Mouse (Mus musculus): ENCODE results near the gene Olfr1184.
"Not testable (repeated sequence)": the region's sequence is repeated elsewhere in the genome, so short reads cannot be mapped to it uniquely, and the experiment has no call there.

Olfr1184 gene

DNA sequence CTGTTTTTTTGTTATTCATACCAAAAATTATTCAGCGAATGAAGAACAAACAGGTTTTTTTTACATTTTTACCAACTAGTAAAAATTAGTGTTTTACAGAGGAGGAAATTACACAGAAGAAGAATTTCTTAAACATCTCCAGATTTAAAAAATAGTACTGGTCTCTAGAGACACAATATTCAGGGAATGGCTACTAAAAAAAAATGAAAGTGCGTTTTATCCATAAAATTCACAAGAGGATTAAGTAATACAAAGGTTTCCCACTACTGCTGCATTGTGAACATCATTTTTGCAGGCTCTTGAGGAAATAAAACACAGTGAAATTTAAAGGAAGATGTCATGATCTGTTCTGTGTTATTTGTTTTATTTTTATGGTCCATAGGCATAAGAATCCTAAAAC lies at the start of gene Olfr1184:
Gene Olfr1184, plus strand, starts transcription at position 301 of the 400 bp plus-strand sequence.
- no peak for DNase-seq (ENCODE audit: extremely low read depth, low read depth)

DNA sequence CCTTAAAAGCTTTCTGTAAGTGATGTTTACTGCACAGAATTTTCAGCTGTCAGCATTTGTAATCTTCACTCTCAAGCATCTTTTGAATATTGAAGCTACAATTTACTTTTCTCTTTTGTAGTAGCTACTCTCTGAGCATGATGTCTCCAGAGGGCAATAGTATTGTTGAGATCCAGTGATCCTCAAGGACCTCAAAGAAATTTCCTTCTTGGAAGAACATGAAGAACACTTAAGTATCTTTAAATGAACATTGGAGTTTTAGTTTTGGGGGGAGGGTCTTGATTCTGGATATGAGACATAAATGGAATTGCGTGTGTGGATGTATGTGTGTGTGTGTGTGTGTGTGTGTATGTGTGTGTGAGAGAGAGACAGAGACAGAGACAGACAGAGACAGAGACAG lies 34.4 kb upstream of the Olfr1184 start, which contains the start of gene Gm13757:
Gene Gm13757, minus strand, starts transcription at position 101 of the 400 bp plus-strand sequence.
- DNase-seq (ENCODE audit: extremely low read depth, low read depth) = no peak

- DNase-seq (ENCODE audit: extremely low read depth, low read depth) = not testable (repeated sequence)
Measured at GRCm38 (mm10) chr2:88454567-88454966, 28.8 kb upstream of the Olfr1184 start, which contains the start of gene Olfr1183. TSS of gene Olfr1183 (plus strand) at chr2:88454867.

DNA sequence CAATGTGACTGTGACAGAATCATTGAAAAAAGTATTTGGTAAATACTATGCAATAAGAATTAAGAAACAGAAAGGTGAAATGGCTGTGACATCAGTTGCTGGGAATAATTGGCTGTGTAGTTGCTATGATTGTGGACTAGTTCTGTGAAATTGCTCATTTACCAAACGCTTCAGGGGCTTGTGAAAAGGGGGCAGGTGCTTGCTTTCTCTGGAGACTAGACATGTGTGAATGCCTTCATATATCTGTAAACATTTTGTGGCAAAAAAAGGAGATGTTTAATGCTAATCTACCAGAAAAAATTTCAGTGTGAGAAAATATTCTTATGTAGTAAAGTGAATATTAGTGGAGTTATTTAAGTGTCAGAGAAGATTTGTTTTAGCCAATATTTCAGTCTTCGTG lies 9.6 kb downstream of the Olfr1184 start, which contains the start of gene Olfr1185-ps1:
Gene Olfr1185-ps1, plus strand, starts transcription at position 301 of the 400 bp plus-strand sequence.
- no peak for DNase-seq (ENCODE audit: extremely low read depth, low read depth)

DNA sequence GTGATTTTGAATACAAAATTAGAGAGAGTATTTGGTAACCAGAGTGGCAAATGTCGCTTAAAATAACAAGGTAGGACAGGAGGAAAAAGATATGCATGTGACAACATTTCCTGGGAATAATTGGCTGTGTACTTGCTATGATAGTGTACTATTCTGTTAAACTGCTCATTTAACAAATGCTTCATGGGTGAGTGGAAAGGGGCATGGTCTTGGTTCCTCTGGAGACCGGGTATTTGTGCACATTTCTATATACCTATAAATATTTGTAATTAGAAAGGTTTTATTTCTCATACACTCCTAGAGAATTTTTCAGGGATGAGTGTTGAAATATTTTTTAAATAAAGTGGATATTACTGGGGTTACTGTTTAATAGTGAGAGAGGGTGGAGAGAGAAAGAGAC lies 34.9 kb downstream of the Olfr1184 start, which contains the start of gene Olfr1186:
Gene Olfr1186, plus strand, starts transcription at position 301 of the 400 bp plus-strand sequence.
- no peak for DNase-seq (ENCODE audit: extremely low read depth, low read depth)

DNA sequence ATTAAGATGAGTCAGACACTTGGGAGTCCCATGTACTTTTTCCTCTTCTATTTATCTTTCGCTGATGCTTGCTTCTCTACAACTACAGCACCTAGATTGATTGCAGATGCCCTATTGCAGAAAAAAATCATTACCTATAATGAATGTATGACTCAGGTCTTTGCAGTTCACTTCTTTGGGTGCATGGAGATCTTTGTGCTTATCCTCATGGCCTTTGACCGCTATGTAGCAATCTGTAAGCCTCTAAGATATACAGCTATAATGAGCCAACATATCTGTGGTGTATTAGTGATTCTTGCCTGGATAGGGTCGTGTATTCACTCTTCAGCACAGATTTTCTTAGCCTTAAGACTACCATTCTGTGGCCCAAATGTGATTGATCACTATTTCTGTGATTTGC lies 42.3 kb downstream of the Olfr1184 start:
- DNase-seq (ENCODE audit: extremely low read depth, low read depth) = no peak
